Mouse (Mus musculus): ENCODE data around the gene Cers6. TPM values are rescaled to one million over a fixed set of nuclear protein-coding genes. Genes with fewer than 3 reads are reported as not detected.

Cers6 gene
- polyA plus RNA-seq, 1 experiment from 2014 or later: 13.8 TPM

DNA sequence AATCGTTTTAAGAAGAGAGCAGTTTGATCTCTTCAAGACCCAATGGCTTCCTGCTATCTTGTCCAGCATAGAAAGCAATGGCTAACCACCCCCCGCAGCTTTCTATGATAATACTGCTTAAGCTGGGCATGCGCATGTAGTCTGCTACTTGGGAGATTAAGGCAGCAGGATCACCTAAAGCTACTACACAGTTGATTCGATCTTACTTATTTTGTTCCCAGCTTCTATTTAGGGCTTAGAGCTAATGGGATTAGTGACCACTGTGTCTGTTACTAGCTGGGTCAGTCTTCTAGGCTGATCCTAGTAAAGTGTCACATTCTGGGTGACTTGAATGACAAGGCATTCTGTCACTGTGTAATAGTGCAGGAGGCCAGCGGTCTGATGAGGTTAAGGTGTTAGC, 289.6 kb downstream of the Cers6 start:
- no peak for DNase-seq (ENCODE audit: low spot score)

DNA sequence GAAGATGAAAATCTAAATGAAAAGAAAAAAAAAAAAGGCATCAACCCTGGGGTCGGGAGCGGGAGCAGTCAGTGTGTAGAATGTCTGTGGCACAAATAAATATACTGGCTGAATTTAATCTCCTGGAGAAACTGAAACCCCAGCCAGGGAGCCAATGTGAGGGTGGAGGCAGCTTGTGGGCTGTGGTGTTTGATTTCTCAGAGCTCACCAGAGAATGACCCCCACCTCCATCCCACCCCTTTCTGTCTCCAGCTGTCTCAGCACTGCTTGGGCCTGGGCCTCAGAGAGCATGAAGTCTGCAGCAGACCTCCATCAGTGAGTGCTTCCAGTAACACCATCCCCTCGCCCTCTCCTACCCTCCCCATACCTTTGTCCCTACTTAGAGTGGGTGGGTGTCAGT, 294.6 kb downstream of the Cers6 start:
- DNase-seq (ENCODE audit: low spot score): no peak

DNA sequence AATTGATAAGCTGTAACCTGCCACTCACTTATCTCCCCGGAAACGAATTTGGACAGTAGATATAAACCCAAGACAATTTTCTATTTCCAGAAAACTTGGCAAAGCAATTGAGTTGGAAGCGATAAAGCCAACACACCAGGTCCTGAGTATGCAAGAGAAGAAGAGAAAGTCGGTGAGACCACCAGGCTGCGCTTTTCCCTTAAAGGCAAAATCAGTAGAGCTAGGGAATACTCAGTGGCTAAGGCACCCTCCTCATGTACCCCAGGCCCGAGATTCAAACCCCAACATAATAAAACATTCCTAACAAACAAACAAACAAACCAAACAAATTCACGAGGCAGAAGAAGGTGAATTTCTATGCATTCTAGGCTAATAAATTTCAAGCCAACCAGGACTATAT, 295.0 kb downstream of the Cers6 start:
- no peak for DNase-seq (ENCODE audit: low spot score)

DNA sequence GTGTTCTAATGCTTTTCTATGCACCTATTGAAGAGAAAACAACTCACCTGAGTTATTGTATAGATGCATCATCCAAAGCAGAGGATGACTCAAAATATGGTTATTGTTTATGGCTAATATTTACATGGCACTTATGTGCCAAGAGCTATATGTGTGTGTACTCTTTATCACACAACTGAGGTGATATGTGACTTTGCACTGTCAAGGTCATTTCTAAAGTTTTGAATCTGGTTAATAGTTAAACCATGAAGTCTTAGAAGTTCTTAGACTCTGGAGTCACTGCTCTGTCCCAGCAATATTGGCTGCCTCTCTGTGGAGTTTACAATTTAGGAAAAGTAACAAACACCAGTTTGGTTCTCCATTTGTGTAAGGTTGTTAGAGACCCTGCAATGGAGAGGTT, 297.7 kb downstream of the Cers6 start:
- no peak for DNase-seq (ENCODE audit: low spot score)

Other genes starting within 250 kb of the Cers6 start
- not detected in 2 replicates for gene 4932414N04Rik, start 205.0 kb upstream of the Cers6 start, polyA plus RNA-seq (2015; fragmentation: Nextera tagmentation; extraction: Ambion mirVana)

Measured in thymus, postnatal 0 days (tissue).